Mouse (Mus musculus): ENCODE measurements around the gene Cdkal1.

Cdkal1 gene

GRCm38 (mm10) chr13:29855281-29856031, at the start of gene Cdkal1:
Gene Cdkal1 (minus strand): TSS chr13:29855674.
- peak; percentile 87 for DNase-seq (ENCODE audit: low read depth, low spot score)

- no peak for DNase-seq (ENCODE audit: low read depth, low spot score)
These were observed 47.9 kb upstream of the Cdkal1 start for GRCm38 (mm10) chr13:29903341-29903740.

- DNase-seq (ENCODE audit: low read depth, low spot score): no peak
These were observed 47.2 kb upstream of the Cdkal1 start for GRCm38 (mm10) chr13:29902676-29903075.

GRCm38 (mm10) chr13:29901641-29902040, 46.2 kb upstream of the Cdkal1 start:
- no peak for DNase-seq (ENCODE audit: low read depth, low spot score)

GRCm38 (mm10) chr13:29866780-29867179, 11.3 kb upstream of the Cdkal1 start:
- no peak for DNase-seq (ENCODE audit: low read depth, low spot score)

- DNase-seq (ENCODE audit: low read depth, low spot score): no peak
These were observed 8.9 kb upstream of the Cdkal1 start for GRCm38 (mm10) chr13:29864331-29864730.

GRCm38 (mm10) chr13:29860087-29860486, 4.6 kb upstream of the Cdkal1 start:
- DNase-seq (ENCODE audit: low read depth, low spot score): no peak

- peak; percentile 40 for DNase-seq (ENCODE audit: low read depth, low spot score)
These were observed 2.0 kb upstream of the Cdkal1 start for GRCm38 (mm10) chr13:29857436-29857835.

GRCm38 (mm10) chr13:29854876-29855275, 598 bp downstream of the Cdkal1 start:
- DNase-seq (ENCODE audit: low read depth, low spot score): no peak

GRCm38 (mm10) chr13:29838409-29839047, 16.9 kb downstream of the Cdkal1 start:
- no peak for DNase-seq (ENCODE audit: low read depth, low spot score)

- DNase-seq (ENCODE audit: low read depth, low spot score): peak; percentile 49
These were observed 20.3 kb downstream of the Cdkal1 start for GRCm38 (mm10) chr13:29835170-29835569.

GRCm38 (mm10) chr13:29833751-29834150, 21.7 kb downstream of the Cdkal1 start:
- DNase-seq (ENCODE audit: low read depth, low spot score): no peak

- no peak for DNase-seq (ENCODE audit: low read depth, low spot score)
These were observed 24.3 kb downstream of the Cdkal1 start for GRCm38 (mm10) chr13:29831126-29831525.

- no peak for DNase-seq (ENCODE audit: low read depth, low spot score)
These were observed 27.4 kb downstream of the Cdkal1 start for GRCm38 (mm10) chr13:29828032-29828431.

GRCm38 (mm10) chr13:29826469-29826868, 29.0 kb downstream of the Cdkal1 start:
- DNase-seq (ENCODE audit: low read depth, low spot score): peak; percentile 15

GRCm38 (mm10) chr13:29826041-29826440, 29.4 kb downstream of the Cdkal1 start:
- DNase-seq (ENCODE audit: low read depth, low spot score): no peak

GRCm38 (mm10) chr13:29824797-29825196, 30.7 kb downstream of the Cdkal1 start:
- DNase-seq (ENCODE audit: low read depth, low spot score): no peak

- DNase-seq (ENCODE audit: low read depth, low spot score): no peak
These were observed 31.1 kb downstream of the Cdkal1 start for GRCm38 (mm10) chr13:29824326-29824725.

- DNase-seq (ENCODE audit: low read depth, low spot score): peak; percentile 75
These were observed 31.6 kb downstream of the Cdkal1 start for GRCm38 (mm10) chr13:29823906-29824305.

- DNase-seq (ENCODE audit: low read depth, low spot score): no peak
These were observed 32.0 kb downstream of the Cdkal1 start for GRCm38 (mm10) chr13:29823487-29823886.

GRCm38 (mm10) chr13:29819910-29820583, 35.4 kb downstream of the Cdkal1 start:
- DNase-seq (ENCODE audit: low read depth, low spot score): no peak

- no peak for DNase-seq (ENCODE audit: low read depth, low spot score)
These were observed 36.3 kb downstream of the Cdkal1 start for GRCm38 (mm10) chr13:29819147-29819546.

- DNase-seq (ENCODE audit: low read depth, low spot score): no peak
These were observed 37.2 kb downstream of the Cdkal1 start for GRCm38 (mm10) chr13:29818314-29818713.

Measured in telencephalon, adult 2 months (tissue).